Mouse (Mus musculus): ENCODE results near the gene Cfb. TPM values are rescaled to one million over a fixed set of nuclear protein-coding genes. Genes with fewer than 3 reads are reported as not detected.
A peak's percentile ranks its signal among the peaks of the same experiment; 100 is the strongest.
"Not testable (repeated sequence)": the region's sequence is repeated elsewhere in the genome, so short reads cannot be mapped to it uniquely, and the experiment has no call there.

Gene Cfb
- 1.8 and 2.9 TPM in 2 replicates for polyA plus RNA-seq (2015; fragmentation: Nextera tagmentation; extraction: Ambion mirVana)

DNA sequence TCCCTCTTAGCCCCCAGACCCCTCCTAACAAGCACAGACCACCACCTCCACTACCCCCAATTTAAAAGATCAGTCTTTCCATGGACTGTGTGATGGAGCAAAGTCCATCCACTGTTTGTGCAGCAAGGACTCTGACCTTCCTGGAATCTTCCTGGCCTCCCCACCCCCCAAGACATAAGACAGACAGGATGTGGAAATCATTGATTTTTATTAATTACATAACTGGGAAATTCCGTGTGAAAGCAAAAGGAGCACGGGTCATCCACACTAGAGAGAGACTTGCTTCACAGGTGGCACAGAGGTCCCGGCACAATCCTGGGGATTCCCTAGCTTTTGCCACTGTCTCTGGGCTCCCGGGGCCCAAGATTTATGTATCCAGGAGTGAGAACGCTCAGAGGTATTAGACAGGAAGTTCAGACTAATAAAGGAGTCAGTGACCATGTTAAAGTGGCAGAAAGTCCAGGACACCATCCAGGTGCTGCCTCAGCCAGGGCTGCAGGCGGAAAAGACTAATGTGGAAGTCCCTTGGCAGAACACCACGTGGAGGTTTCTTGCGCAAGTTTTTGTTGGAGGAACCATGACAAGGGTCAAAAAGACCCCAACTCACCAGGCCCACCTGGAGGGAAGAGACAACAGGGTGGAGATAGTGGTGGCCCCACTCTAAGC, at the start of gene Cfb:
TSS of gene Cfb (minus strand) at position 103 of the 666 bp plus-strand sequence.
- H3K27ac ChIP-seq (replicated peaks): no peak within 1 kb of the TSS
- no peaks in the 10 kb centered on the region for H3K27me3 ChIP-seq
- no peaks in the 10 kb centered on the region for H3K4me1 ChIP-seq (replicated peaks)
- H3K4me3 ChIP-seq: no peak within 1 kb of the TSS
- no peak within 1 kb of the TSS for H3K4me2 ChIP-seq
- WGBS: 68% methylated on average over 8 of the region's 8 CpGs
- ATAC-seq (ENCODE audit: low read depth): no peak
- no peak within 1 kb of the TSS for H3K9ac ChIP-seq
- no peaks in the 10 kb centered on the region for H3K9me3 ChIP-seq
- H3K36me3 ChIP-seq: peaks cover 8% of the 10 kb centered on the region

DNA sequence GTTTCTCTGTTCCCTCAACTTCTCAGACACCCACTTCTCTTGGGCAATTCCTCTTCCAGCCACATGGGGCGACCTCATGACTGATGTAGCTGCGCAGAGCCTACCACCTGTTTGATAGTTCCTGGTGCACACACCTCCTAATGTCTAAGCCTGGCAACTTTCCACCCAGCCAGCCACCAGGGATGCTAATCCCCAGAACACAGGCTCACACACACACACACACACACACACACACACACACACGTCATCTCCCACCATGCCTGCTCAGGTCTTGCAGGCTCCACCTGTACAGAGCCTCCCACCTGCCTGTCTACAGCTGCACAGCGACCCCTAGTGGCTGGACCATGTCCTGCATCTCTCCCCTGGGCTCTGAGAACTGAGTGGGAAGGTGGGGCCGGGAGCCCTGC, 49.6 kb upstream of the Cfb start:
- WGBS: 42% methylated on average over 5 of the region's 5 CpGs
- peak; percentile 48; the same call in 1 of the 2 replicates for ATAC-seq (ENCODE audit: low read depth)
- no peaks in the 10 kb centered on the region for H3K9me3 ChIP-seq
- H3K4me2 ChIP-seq: no peak overlapping the region
- H3K27ac ChIP-seq (replicated peaks): no peak overlapping the region
- H3K36me3 ChIP-seq: peaks cover 71% of the 10 kb centered on the region
- H3K27me3 ChIP-seq: no peaks in the 10 kb centered on the region
- no peak overlapping the region for H3K9ac ChIP-seq
- H3K4me1 ChIP-seq (replicated peaks): no peaks in the 10 kb centered on the region; the same call in 1 of the 2 replicates
- no peak overlapping the region for H3K4me3 ChIP-seq

DNA sequence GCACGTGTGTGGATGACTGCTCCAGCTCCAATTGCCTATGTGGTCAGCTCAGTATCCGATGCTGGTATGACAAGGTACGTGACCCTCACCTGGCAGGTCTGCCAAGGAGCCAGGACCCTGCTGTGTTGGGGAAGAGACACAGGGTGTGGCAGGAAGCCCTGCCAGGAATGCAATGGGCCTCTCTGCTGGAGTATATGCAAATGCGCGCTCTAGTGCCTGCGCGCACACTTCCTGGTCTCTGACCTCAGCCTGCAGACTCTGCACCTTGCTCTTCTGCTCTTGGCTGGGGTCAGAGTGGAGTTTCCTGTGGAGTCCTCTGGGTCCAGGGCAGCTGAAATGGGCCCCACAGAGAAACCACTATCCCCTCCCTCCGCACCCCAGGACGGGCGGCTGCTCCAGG, 48.7 kb upstream of the Cfb start:
- Histone ChIP-seq H3K4me3 (no peak overlapping the region), H3K36me3 (peaks cover 81% of the 10 kb centered on the region), H3K4me1 (replicated peaks) (no peaks in the 10 kb centered on the region; the same call in 1 of the 2 replicates), H3K9ac (no peak overlapping the region), H3K9me3 (no peaks in the 10 kb centered on the region), H3K27me3 (no peaks in the 10 kb centered on the region), H3K4me2 (no peak overlapping the region), H3K27ac (replicated peaks) (no peak overlapping the region)
- no peak for ATAC-seq (ENCODE audit: low read depth)
- WGBS: 93% methylated on average over 10 of the region's 10 CpGs

DNA sequence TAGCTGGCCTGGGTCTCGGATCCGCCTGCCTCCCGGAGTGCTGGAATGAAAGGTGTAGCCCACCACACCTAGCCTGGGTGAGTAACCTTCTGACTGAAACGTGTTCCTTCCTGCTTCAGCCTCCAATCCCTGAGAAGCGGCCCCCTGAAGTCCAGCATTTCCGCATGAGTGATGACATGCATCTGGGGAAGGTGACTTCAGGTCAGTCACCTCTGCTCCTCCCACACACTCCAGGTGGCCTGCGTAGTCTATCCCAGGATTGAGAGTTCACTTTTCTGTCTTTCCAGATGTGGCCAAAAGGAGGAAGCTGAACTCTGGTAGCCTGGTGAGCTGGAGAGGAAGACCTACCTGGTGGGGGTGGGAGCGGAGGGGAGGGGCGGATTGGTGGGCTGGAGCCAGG, 40.6 kb upstream of the Cfb start:
- ATAC-seq (ENCODE audit: low read depth): no peak
- Histone ChIP-seq H3K27ac (replicated peaks) (no peak overlapping the region), H3K4me1 (replicated peaks) (peaks cover 19% of the 10 kb centered on the region), H3K27me3 (no peaks in the 10 kb centered on the region), H3K9ac (no peak overlapping the region), H3K9me3 (no peaks in the 10 kb centered on the region), H3K36me3 (peaks cover 70% of the 10 kb centered on the region), H3K4me3 (no peak overlapping the region), H3K4me2 (no peak overlapping the region)
- WGBS: 92% methylated on average over 9 of the region's 9 CpGs

DNA sequence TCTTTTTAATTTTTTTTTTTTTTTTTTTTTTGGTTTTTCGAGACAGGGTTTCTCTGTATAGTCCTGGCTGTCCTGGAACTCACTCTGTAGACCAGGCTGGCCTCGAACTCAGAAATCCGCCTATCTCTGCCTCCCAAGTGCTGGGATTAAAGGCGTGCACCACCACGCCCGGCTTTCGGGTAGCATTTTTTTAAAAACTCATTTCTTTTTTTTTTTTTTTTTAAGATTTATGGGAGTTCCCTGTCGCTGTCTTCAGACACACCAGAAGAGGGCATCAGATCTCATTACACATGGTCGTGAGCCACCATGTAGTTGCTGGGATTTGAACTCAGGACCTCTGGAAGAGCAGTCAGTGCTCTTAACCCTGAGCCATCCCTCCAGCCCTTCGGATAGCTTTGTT, 39.6 kb upstream of the Cfb start:
- not testable (repeated sequence) for H3K9ac ChIP-seq; H3K27me3 ChIP-seq; H3K9me3 ChIP-seq; H3K27ac ChIP-seq (replicated peaks); ATAC-seq (ENCODE audit: low read depth); H3K4me2 ChIP-seq; H3K4me3 ChIP-seq
- Histone ChIP-seq H3K36me3 (peaks cover 61% of the 10 kb centered on the region), H3K4me1 (replicated peaks) (peaks cover 28% of the 10 kb centered on the region)
- 95% methylated on average over 9 of the region's 10 CpGs for WGBS

DNA sequence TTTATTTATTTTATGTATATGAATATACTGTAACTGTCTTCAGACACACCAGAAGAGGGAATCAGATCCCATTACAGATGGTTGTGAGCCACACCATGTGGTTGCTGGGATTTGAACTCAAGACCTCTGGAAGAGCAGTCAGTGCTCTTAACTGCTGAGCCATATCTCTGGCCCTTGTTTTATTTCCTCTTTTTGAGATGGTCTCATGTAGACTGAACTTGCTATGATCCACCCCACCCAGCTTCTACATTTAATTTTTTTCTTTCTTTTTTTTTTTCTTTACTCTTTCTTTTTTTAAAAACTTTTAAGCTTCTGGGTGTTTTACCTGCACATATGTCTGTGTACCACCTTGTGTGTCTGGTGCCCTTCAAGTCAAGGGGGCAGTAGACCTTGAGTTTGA, 38.5 kb upstream of the Cfb start:
- not testable (repeated sequence) for H3K27ac ChIP-seq (replicated peaks); H3K9ac ChIP-seq; H3K27me3 ChIP-seq; ATAC-seq (ENCODE audit: low read depth); H3K9me3 ChIP-seq
- Histone ChIP-seq H3K4me1 (replicated peaks) (peaks cover 40% of the 10 kb centered on the region), H3K4me2 (peak overlapping the region; percentile 94), H3K4me3 (peak overlapping the region; percentile 93; the same call in 1 of the 2 replicates), H3K36me3 (peaks cover 56% of the 10 kb centered on the region)

DNA sequence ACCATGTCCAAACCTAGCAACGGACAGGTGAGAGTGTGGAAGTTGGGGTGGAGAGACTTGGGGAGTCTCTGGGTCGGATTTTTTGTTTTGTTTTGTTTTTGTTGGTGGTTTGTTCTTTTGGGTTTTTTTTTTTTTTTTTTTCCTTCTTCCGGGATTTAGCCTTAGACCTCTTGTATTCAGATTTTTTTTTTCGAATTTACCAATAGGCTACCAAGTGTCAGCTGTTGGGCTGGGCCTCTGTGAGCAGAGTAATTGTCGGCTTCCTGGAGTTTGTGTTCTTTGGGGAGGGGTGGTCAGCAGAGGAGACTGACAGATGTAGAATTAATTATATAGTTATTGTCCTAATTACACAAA, 37.5 kb upstream of the Cfb start:
- Histone ChIP-seq H3K4me1 (replicated peaks) (peaks cover 48% of the 10 kb centered on the region), H3K4me2 (peak overlapping the region; percentile 94), H3K27ac (replicated peaks) (peak overlapping the region; percentile 98), H3K27me3 (no peaks in the 10 kb centered on the region), H3K36me3 (peaks cover 48% of the 10 kb centered on the region), H3K9ac (peak overlapping the region; percentile 96), H3K4me3 (peak overlapping the region; percentile 93), H3K9me3 (no peaks in the 10 kb centered on the region)
- ATAC-seq (ENCODE audit: low read depth): no peak
- 5% methylated on average over 5 of the region's 5 CpGs for WGBS

DNA sequence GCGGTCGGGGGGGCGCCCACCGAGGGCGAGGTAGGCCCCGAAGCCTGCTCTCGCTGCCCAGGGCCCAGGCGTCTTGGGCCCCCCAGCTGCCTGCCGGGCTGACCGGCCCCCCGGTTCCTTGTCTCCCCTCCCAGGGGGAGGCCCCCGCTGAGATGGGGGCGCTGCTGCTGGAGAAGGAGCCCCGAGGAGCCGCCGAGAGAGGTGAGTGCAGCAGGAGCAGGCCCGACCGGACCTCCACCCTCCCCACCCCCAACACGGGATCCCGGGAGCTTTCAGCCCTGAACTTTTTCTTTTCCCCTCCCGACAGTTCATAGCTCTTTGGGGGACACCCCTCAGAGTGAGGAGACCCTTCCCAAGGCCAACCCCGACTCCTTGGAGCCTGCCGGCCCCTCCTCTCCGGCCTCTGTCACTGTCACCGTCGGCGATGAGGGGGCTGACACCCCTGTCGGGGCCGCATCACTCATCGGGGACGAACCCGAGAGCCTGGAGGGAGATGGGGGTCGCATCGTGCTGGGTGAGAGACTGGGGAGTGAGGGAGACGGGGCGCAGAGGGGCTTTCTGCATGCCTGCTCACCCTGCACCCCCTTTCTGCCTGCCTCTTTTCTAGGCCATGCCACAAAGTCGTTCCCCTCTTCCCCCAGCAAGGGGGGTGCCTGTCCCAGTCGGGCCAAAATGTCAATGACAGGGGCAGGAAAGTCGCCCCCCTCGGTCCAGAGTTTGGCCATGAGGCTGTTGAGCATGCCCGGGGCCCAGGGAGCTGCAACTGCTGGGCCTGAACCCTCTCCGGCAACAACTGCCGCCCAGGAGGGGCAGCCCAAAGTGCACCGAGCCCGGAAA, 37.0 kb upstream of the Cfb start:
- Histone ChIP-seq H3K9ac (peak overlapping the region; percentile 96), H3K4me1 (replicated peaks) (peaks cover 48% of the 10 kb centered on the region), H3K4me3 (peak overlapping the region; percentile 93), H3K27me3 (no peaks in the 10 kb centered on the region), H3K4me2 (peak overlapping the region; percentile 94), H3K36me3 (peaks cover 42% of the 10 kb centered on the region), H3K9me3 (no peaks in the 10 kb centered on the region), H3K27ac (replicated peaks) (peak overlapping the region; percentile 98)
- peak; percentile 1; the same call in 1 of the 2 replicates for ATAC-seq (ENCODE audit: low read depth)
- WGBS: 0% methylated on average over 37 of the region's 45 CpGs

DNA sequence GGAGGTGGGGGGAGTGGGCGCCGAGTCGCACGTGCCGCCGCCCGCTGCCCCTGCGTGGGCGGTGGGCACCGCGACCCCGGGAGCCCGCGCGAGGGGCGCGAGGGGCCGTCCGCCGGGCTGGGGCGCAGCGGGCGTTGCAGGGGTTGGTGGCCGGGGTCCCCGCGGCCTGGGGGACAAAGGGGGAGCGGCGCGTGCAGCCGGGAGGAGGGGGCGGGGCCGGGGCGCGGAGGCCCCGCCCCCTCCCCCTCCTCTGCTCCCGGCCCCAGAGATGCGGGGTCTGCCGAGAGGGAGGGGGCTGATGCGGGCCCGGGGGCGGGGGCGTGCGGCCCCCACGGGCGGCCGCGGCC, 36.4 kb upstream of the Cfb start:
- peaks cover 50% of the 10 kb centered on the region for H3K4me1 ChIP-seq (replicated peaks)
- WGBS: 0% methylated on average over 26 of the region's 47 CpGs

DNA sequence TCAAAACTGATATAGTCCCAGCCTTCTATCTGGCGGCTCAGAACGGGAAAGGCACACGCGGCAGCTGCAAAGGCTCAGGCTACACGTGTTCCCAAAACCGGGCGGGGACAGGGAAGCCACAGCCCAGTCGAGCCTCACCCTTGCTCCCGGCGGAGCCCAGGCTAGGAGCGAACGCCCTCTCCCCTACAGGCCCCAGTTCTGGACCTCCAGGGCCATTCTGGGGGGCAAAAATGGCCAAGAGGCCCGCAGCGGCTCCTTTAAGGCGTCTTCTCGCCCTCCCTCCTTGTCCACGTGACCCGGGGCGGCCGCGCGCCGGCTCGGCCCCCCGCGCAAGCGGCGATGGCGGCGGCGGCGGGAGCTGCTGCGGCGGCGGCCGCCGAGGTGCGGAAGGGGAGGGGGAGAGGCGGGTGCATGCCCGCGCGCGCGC, 35.9 kb upstream of the Cfb start, which contains the start of the genes C2 and Ehmt2:
TSS of gene C2 (minus strand) at position 106 of the 427 bp plus-strand sequence.
TSS of gene Ehmt2 (plus strand) at position 310 of the 427 bp plus-strand sequence.
- WGBS: under 1% methylated on average over 24 of the region's 44 CpGs
- Histone ChIP-seq H3K9me3 (no peaks in the 10 kb centered on the region), H3K4me3 (peak within 1 kb of the TSS; percentile 93), H3K4me2 (peak within 1 kb of the TSS; percentile 94), H3K27me3 (no peaks in the 10 kb centered on the region), H3K9ac (peak within 1 kb of the TSS; percentile 96), H3K36me3 (peaks cover 31% of the 10 kb centered on the region), H3K4me1 (replicated peaks) (peaks cover 54% of the 10 kb centered on the region), H3K27ac (replicated peaks) (peak within 1 kb of the TSS; percentile 98)
- peak; percentile 5 for ATAC-seq (ENCODE audit: low read depth)

More for the DNA sequence above, 36.4 kb upstream of the Cfb start:
- ATAC-seq (ENCODE audit: low read depth): peak; percentile 5; the same call in 1 of the 2 replicates
- peak overlapping the region; percentile 98 for H3K27ac ChIP-seq (replicated peaks)
- H3K4me2 ChIP-seq: peak overlapping the region; percentile 94
- H3K9ac ChIP-seq: peak overlapping the region; percentile 96
- peaks cover 36% of the 10 kb centered on the region for H3K36me3 ChIP-seq
- no peaks in the 10 kb centered on the region for H3K27me3 ChIP-seq
- no peaks in the 10 kb centered on the region for H3K9me3 ChIP-seq
- peak overlapping the region; percentile 93 for H3K4me3 ChIP-seq

DNA sequence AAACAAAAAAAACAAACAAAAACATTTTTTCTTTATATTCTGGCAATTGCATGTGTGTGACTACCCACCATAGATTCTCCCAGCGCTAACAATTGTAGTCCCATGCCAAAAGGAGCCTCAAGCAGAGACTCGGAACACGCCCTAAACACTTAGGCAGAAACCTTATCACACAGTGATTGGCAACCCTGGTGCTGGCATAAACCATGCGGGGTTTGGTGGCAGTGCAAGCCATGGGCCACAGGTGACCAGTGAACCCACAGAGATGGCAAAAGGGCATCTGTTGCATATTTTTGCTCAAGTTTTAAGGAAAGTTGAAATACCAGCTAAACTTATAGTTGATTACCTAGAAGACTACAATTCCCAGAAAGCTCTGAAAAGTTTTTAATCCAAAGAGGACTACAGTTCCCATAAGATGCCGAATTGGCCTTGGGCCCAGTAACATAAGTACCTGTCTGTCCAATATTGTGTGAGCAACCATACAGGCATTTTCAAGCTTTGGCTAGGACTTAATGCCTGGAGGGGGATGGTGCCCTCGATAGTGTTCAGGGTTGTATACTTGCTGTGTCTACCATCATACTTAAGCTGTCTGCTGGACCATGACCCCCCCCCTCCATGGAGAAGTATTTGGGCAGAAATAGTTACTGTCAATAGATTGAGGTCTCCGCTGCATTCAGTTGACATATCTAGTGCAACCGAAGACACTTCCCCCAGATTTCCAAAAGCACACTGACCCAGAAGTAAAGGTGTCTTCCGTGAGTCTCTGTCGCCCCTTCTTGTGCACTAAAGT, 35.2 kb upstream of the Cfb start:
- Histone ChIP-seq H3K4me3 (peak overlapping the region; percentile 93), H3K27me3 (no peaks in the 10 kb centered on the region), H3K9ac (peak overlapping the region; percentile 96), H3K36me3 (peaks cover 25% of the 10 kb centered on the region), H3K27ac (replicated peaks) (peak overlapping the region; percentile 98), H3K9me3 (no peaks in the 10 kb centered on the region), H3K4me1 (replicated peaks) (peaks cover 54% of the 10 kb centered on the region), H3K4me2 (peak overlapping the region; percentile 94)
- no peak for ATAC-seq (ENCODE audit: low read depth)
- WGBS: 19% methylated on average over 10 of the region's 10 CpGs

Data from neural tube, embryonic 13.5 days (tissue).